Mouse (Mus musculus) thymus, postnatal 14 days (tissue): ENCODE measurements around the gene Sod1.

Experiments used
- DNase-seq: peaks from one replicate; pipeline ENCODE4 v3.0.0; 2021

Sod1 gene

GRCm38 (mm10) chr16:90260097-90260496, 39.5 kb downstream of the Sod1 start:
- no peak for DNase-seq

DNA sequence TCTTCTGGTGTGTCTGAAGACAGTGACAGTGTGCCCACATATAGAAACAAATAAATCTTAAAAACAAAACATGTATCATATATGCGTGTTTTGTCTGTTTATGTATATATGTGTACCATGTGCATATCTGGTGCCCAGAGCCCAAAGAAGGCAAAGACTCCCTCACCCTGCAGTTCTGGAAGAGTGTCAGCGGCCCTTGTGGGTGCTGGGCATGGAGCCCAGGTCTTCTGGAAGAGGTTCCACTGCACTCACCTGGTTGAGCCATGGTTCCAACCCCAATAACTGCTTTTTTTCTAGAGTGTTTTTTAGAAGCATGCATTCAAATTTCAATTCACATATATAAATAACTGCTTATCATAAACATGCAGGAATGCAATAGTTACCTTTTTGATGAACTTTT, 41.2 kb downstream of the Sod1 start:
- DNase-seq: no peak

- DNase-seq: no peak
Observed at GRCm38 (mm10) chr16:90264021-90264420, 43.5 kb downstream of the Sod1 start.

- no peak for DNase-seq
Observed at GRCm38 (mm10) chr16:90265106-90265505, 44.6 kb downstream of the Sod1 start.

DNA sequence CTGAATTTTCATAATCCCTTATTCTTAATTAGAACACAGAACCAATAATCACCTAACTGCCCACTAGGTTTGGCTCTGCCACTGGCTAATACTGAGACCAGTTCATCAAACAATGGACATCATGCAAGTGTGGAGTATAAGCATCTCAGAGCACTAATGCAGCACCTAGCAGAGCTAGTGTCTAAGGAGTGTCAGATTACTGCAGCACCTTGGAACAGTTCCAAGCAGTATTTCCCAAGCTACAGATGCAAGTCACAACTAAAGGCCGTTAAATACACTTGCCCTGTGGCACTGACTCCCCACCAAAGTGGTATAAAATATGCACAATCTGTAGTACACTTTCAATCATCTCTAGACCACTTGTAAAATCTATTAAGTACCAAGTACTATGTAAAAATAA, 46.0 kb downstream of the Sod1 start:
- DNase-seq: no peak

- DNase-seq: no peak
Observed at GRCm38 (mm10) chr16:90275521-90275920, 55.0 kb downstream of the Sod1 start.
